Mouse (Mus musculus) hindbrain, embryonic 14.5 days (tissue): ENCODE data around the gene Hgfac. TPM values are rescaled to one million over a fixed set of nuclear protein-coding genes. Genes with fewer than 3 reads are reported as not detected.

ENCODE experiments used
- ATAC-seq: fragments of 200-750 bp; cut with Nextera tagmentation; 2 replicates; pipeline ENCODE4 v1.8.0; 2017; ENCODE audit warnings: moderate number of reproducible peaks, mild to moderate bottlenecking, moderate TSS enrichment, moderate library complexity; ENCODE audit not compliant: low FRiP score
- DNase-seq: peaks from one replicate; pipeline ENCODE4 v3.0.0-alpha.2; 2015; ENCODE audit warnings: low spot score
- H3K27ac ChIP-seq: fragments of 300-500 bp; sonication (generic); 2 replicates; pipeline ENCODE4 v1.5.1; 2014; ENCODE audit warnings: mild to moderate bottlenecking, moderate library complexity
- H3K27me3 ChIP-seq: fragments of 300-500 bp; sonication (generic); 2 replicates; pipeline ENCODE4 v1.6.1; 2014; ENCODE audit warnings: mild to moderate bottlenecking, low read length, mixed read lengths; ENCODE audit not compliant: control insufficient read depth, insufficient read depth
- H3K36me3 ChIP-seq: fragments of 300-500 bp; sonication (generic); replicated peaks from 2 replicates; pipeline ENCODE4 v1.6.1; 2014; ENCODE audit not compliant: control insufficient read depth, insufficient read depth
- H3K4me1 ChIP-seq: fragments of 300-500 bp; sonication (generic); replicated peaks from 2 replicates; pipeline ENCODE4 v1.6.1; 2014; ENCODE audit warnings: antibody characterized with exemption, low read length, mixed read lengths; ENCODE audit not compliant: control insufficient read depth, insufficient read depth
- H3K4me2 ChIP-seq: fragments of 300-500 bp; sonication (generic); replicated peaks from 2 replicates; pipeline ENCODE4 v1.6.1; 2014; ENCODE audit warnings: mild to moderate bottlenecking, moderate library complexity
- H3K4me3 ChIP-seq: fragments of 300-500 bp; sonication (generic); replicated peaks from 2 replicates; pipeline ENCODE4 v1.5.1; 2014; ENCODE audit warnings: mild to moderate bottlenecking, low read length
- H3K9ac ChIP-seq: fragments of 300-500 bp; sonication (generic); 2 replicates; pipeline ENCODE4 v1.6.1; 2014
- H3K9me3 ChIP-seq: fragments of 300-500 bp; sonication (generic); 2 replicates; pipeline ENCODE4 v1.6.1; 2016; ENCODE audit warnings: low read length; ENCODE audit not compliant: control insufficient read depth
- WGBS: fragments of 180-500 bp; shearing (Covaris S2); extraction: QIAGEN DNeasy Blood & Tissue Kit; methylation state at CpG from one replicate; pipeline ENCODE4 v1.1.7; 2014; 5-methylcytosine and 5-hydroxymethylcytosine counted together
- polyA plus RNA-seq: library from polyadenylated mRNA; unstranded; fragments of >200 nt; fragmentation: Nextera tagmentation; extraction: Ambion mirVana; gene quantifications from 2 replicates; pipeline ENCODE4 v1.2.1, GENCODE M21; 2014

Gene Hgfac
- polyA plus RNA-seq, 1 experiment from 2014 or later = 0.72 TPM

DNA sequence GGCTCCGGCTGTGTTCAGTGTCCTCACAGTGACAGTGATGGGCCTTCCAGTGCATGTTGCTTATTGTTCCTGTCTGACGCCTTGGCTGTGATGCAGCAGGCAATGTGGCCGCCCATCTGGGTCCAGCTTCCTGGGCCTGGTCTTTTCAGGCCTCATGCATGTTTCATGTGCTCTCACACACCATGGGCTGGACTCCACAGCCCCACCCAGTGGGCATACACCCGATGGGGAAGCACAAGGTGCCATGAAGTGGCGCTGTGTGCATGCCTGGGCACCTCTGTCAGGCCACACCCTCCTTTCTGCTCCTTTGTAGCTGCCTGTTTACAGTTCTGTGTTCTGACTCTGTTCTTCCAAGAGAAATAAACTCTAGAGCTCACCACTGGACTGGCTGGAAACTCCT is 8.2 kb upstream of the Hgfac start:
- Histone ChIP-seq H3K36me3 (peaks cover 53% of the 10 kb centered on the region), H3K4me2 (no peak overlapping the region), H3K9ac (no peak overlapping the region), H3K27me3 (no peaks in the 10 kb centered on the region), H3K4me1 (no peaks in the 10 kb centered on the region), H3K4me3 (no peak overlapping the region), H3K27ac (no peak overlapping the region), H3K9me3 (no peaks in the 10 kb centered on the region)
- DNase-seq (no peak), ATAC-seq (no peak)
- WGBS = 37% methylated on average over 5 of the region's 5 CpGs

DNA sequence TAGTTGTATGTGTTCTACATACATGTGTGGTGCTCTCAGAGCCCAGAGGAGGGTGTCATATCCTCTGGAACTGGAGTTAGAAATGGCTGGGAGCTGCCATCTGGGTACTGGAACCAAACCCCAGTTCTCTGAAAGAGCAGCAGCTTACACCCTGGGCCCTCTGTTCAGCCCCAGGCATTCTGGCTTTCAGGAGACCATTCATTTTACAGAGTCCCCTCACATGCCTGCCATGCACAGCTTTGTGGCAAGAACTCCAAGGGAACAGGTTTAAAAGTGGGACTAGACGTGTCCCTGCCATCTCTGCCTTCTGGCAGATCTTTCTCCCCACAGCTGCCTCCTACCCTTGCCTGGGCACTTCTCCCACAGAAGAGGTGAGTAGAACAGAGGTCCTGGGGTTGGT is 7.7 kb upstream of the Hgfac start:
- Histone ChIP-seq H3K9me3 (no peaks in the 10 kb centered on the region), H3K27ac (no peak overlapping the region), H3K27me3 (no peaks in the 10 kb centered on the region), H3K36me3 (peaks cover 48% of the 10 kb centered on the region), H3K4me1 (no peaks in the 10 kb centered on the region), H3K9ac (no peak overlapping the region), H3K4me2 (no peak overlapping the region), H3K4me3 (no peak overlapping the region)
- no peak for DNase-seq
- WGBS = 93% methylated on average over 1 of the region's 1 CpGs
- no peak for ATAC-seq

- H3K36me3 ChIP-seq = peaks cover 33% of the 10 kb centered on the region
- ATAC-seq (no peak), DNase-seq (no peak)
- no peak overlapping the region for H3K9ac ChIP-seq
- no peaks in the 10 kb centered on the region for H3K4me1 ChIP-seq
- H3K27me3 ChIP-seq = no peaks in the 10 kb centered on the region
- H3K27ac ChIP-seq = no peak overlapping the region
- no peak overlapping the region for H3K4me2 ChIP-seq
- 85% methylated on average over 5 of the region's 5 CpGs for WGBS
- H3K4me3 ChIP-seq = no peak overlapping the region
- H3K9me3 ChIP-seq = no peaks in the 10 kb centered on the region
These were observed 6.2 kb upstream of the Hgfac start for GRCm38 (mm10) chr5:35035141-35035540.

- Histone ChIP-seq H3K27ac (no peak overlapping the region), H3K4me2 (no peak overlapping the region), H3K4me3 (no peak overlapping the region), H3K9me3 (no peaks in the 10 kb centered on the region), H3K9ac (no peak overlapping the region), H3K4me1 (no peaks in the 10 kb centered on the region), H3K36me3 (peaks cover 28% of the 10 kb centered on the region), H3K27me3 (no peaks in the 10 kb centered on the region)
- WGBS = 76% methylated on average over 4 of the region's 4 CpGs
- no peak for DNase-seq
- no peak for ATAC-seq
These were observed 5.5 kb upstream of the Hgfac start for GRCm38 (mm10) chr5:35035795-35036194.

DNA sequence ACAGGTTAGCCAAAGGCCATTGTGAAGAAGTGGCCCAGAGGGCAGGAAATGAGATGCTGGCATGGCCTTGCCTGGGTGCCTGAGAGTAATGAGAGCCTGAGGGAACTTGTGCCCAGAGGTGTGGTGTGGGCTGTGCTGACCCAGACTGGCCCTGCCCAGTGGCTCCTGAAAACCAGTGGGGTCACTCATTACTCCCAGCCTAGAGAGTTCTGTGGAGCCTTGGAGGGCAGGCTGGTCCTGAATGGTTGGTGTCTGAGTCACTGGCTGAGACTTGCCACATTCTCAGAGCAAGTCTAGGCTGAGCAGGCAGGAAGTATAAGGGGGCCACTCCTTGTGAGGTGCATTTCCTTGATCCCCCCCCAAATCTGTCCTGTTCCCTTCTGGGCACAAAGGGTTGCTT is 3.9 kb upstream of the Hgfac start:
- H3K4me1 ChIP-seq = no peaks in the 10 kb centered on the region
- H3K4me3 ChIP-seq = no peak overlapping the region
- no peak overlapping the region for H3K4me2 ChIP-seq
- H3K36me3 ChIP-seq = peaks cover 15% of the 10 kb centered on the region
- DNase-seq (no peak), ATAC-seq (no peak)
- H3K9me3 ChIP-seq = no peaks in the 10 kb centered on the region
- no peak overlapping the region for H3K27ac ChIP-seq
- no peaks in the 10 kb centered on the region for H3K27me3 ChIP-seq
- no peak overlapping the region for H3K9ac ChIP-seq

DNA sequence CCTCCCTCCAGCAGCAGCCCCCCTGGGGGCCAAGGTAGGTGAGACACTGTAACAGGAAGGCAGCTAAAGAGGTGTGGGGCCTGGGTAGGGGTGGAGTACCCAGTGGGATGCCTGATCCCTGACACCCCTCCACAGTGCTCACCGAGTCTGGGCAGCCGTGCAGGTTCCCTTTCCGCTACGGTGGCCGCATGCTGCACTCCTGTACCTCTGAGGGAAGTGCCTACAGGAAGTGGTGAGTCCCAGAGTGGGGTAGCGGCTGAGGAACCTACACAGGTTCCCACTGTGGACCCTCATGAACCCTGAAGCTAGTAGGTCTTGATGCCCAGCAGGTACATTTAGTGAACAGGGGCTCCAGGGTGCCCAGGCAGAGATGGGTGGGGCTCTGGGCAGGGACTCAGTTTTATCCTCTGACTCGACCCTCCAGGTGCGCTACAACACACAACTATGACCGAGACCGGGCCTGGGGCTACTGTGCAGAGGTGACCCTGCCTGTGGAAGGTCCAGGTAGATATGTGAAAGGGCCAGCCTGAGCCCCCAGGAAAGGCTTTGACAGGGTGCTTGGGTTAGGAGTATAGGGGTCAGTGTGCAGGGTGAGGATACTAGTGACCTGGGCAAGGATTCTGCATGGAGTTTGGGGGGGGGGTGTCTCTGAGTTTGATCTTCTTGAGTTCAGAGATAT is 1.3 kb downstream of the Hgfac start:
- Histone ChIP-seq H3K4me2 (no peak overlapping the region), H3K9me3 (no peaks in the 10 kb centered on the region), H3K27me3 (no peaks in the 10 kb centered on the region), H3K36me3 (no peaks in the 10 kb centered on the region), H3K9ac (no peak overlapping the region), H3K4me1 (no peaks in the 10 kb centered on the region), H3K4me3 (no peak overlapping the region), H3K27ac (no peak overlapping the region)
- WGBS = 76% methylated on average over 10 of the region's 10 CpGs
- ATAC-seq (peak; percentile 14; the same call in 1 of the 2 replicates), DNase-seq (no peak)

- no peaks in the 10 kb centered on the region for H3K4me1 ChIP-seq
- no peak overlapping the region for H3K27ac ChIP-seq
- no peaks in the 10 kb centered on the region for H3K36me3 ChIP-seq
- DNase-seq (peak; percentile 90), ATAC-seq (peak; percentile 81)
- H3K27me3 ChIP-seq = no peaks in the 10 kb centered on the region
- no peaks in the 10 kb centered on the region for H3K9me3 ChIP-seq
- no peak overlapping the region for H3K4me3 ChIP-seq
- H3K9ac ChIP-seq = no peak overlapping the region
- no peak overlapping the region for H3K4me2 ChIP-seq
- 20% methylated on average over 1 of the region's 1 CpGs for WGBS
These were observed 1.8 kb downstream of the Hgfac start for GRCm38 (mm10) chr5:35043110-35043451.

GRCm38 (mm10) chr5:35050541-35050940 is 9.2 kb downstream of the Hgfac start:
- Histone ChIP-seq H3K4me1 (no peaks in the 10 kb centered on the region), H3K4me2 (no peak overlapping the region), H3K27me3 (no peaks in the 10 kb centered on the region), H3K4me3 (no peak overlapping the region), H3K9ac (no peak overlapping the region), H3K27ac (no peak overlapping the region), H3K9me3 (no peaks in the 10 kb centered on the region), H3K36me3 (no peaks in the 10 kb centered on the region)
- DNase-seq (no peak), ATAC-seq (no peak)
- WGBS = 78% methylated on average over 5 of the region's 5 CpGs

DNA sequence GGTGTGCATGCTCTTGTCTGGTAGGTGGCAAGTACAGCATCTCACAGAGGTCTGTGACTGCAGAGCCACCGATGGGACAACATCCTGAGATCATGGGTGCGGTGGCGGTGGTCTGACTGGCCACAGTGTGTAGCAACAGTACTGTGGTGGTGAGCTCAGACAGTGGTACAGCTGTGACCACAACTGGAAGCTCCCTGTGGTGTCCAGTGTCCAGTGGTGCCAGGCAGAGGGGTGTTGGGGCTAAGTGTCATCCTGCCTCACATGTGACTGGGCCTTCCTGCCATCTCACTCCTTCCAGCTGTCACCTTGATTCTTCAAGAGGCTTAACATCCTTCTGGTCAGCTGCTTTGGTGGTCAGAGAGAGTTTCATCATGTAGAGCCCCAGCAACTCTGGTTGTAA is 13.3 kb downstream of the Hgfac start:
- peaks cover 12% of the 10 kb centered on the region for H3K4me1 ChIP-seq
- 0 out of 2 replicates have a peak, but pooled peaks cover 5% of the 10 kb centered on the region for H3K27me3 ChIP-seq
- H3K36me3 ChIP-seq = no peaks in the 10 kb centered on the region
- 88% methylated on average over 3 of the region's 3 CpGs for WGBS
- no peaks in the 10 kb centered on the region for H3K9me3 ChIP-seq
- no peak overlapping the region for H3K9ac ChIP-seq
- no peak overlapping the region for H3K4me3 ChIP-seq
- ATAC-seq (no peak), DNase-seq (no peak)
- no peak overlapping the region for H3K27ac ChIP-seq
- H3K4me2 ChIP-seq = no peak overlapping the region

- ATAC-seq = no peak
- no peak overlapping the region for H3K4me2 ChIP-seq
- 0 out of 2 replicates have a peak, but pooled peaks cover 5% of the 10 kb centered on the region for H3K27me3 ChIP-seq
- DNase-seq = no peak
- WGBS = 61% methylated on average over 12 of the region's 12 CpGs
- H3K9ac ChIP-seq = no peak overlapping the region
- H3K27ac ChIP-seq = no peak overlapping the region
- H3K4me3 ChIP-seq = no peak overlapping the region
- no peaks in the 10 kb centered on the region for H3K36me3 ChIP-seq
- H3K9me3 ChIP-seq = no peaks in the 10 kb centered on the region
- peaks cover 12% of the 10 kb centered on the region for H3K4me1 ChIP-seq
These were observed 13.8 kb downstream of the Hgfac start for GRCm38 (mm10) chr5:35055076-35055475.
